Mouse (Mus musculus): Measurements from ENCODE around the gene Gpr174. TPM values are rescaled to one million over a fixed set of nuclear protein-coding genes. Genes with fewer than 3 reads are reported as not detected.

Gpr174 gene
- polyA plus RNA-seq (2014; fragmentation: Illumina TruSeq; extraction: RNeasy Lipid Tissue Mini Kit (QIAGEN cat#74804); ENCODE audit: low read depth, low replicate concordance): 0.14 TPM

DNA sequence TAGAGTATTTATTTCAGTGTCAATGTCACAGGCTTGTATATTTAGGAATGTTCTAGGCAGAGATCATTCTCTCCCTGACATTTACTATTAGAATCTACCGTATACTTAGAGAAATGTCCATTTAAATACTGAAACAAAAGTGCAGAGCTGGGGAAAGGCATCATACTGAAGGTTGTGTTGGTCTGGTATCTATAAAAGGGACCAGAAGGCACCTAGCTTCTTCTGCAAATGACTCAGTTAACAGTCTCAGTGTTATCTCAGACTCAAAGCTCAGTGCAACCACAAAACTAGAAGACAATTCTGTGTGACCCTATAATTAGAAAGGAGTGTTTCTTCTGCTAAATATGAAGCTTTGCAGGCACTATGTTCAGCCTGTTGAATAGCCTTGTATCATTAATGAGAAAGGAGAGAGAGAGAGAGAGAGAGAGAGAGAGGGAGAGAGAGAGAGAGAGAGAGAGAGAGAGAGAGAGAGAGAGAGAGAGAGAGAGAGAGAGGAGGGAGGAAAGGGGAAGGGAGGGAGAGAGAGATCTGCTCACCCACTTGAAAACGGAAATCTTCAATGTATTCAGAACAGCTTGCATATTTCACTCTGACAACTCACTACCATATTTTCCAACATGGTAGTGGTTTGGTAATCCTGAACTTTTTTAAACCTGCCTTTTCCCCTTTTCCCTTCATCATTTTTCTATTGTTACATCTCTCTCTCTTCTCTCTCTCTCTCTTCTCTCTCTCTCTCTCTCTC, at the start of gene Gpr174:
Gene Gpr174 (plus strand): TSS at position 393 of the 742 bp plus-strand sequence.

Other genes with a start within 250 kb of the Gpr174 start
- 0.77 TPM for gene P2ry10, start 167.4 kb upstream of the Gpr174 start, polyA plus RNA-seq (2014; fragmentation: Illumina TruSeq; extraction: RNeasy Lipid Tissue Mini Kit (QIAGEN cat#74804); ENCODE audit: low read depth, low replicate concordance)
- gene P2ry10b, start 107.0 kb upstream of the Gpr174 start, polyA plus RNA-seq (2014; fragmentation: Illumina TruSeq; extraction: RNeasy Lipid Tissue Mini Kit (QIAGEN cat#74804); ENCODE audit: low read depth, low replicate concordance): 0.60 TPM
- gene Itm2a, start 147.5 kb downstream of the Gpr174 start, polyA plus RNA-seq (2014; fragmentation: Illumina TruSeq; extraction: RNeasy Lipid Tissue Mini Kit (QIAGEN cat#74804); ENCODE audit: low read depth, low replicate concordance): 25.1 TPM